Mouse (Mus musculus): ENCODE data around the gene Osbpl11. TPM values are rescaled to one million over a fixed set of nuclear protein-coding genes. Genes with fewer than 3 reads are reported as not detected.

The Osbpl11 gene
- total and polyA plus RNA-seq, 2 experiments from 2014 or later: 10.8 to 25.0 TPM

GRCm38 (mm10) chr16:33236151-33236550 is 51.3 kb downstream of the Osbpl11 start:
- H3K4me3 ChIP-seq (ENCODE audit: low read length): no peak overlapping the region
- H3K27me3 ChIP-seq (ENCODE audit: insufficient read depth, low read length): no peaks in the 10 kb centered on the region
- H3K27ac ChIP-seq: no peak overlapping the region
- TF ChIP-seq CTCF (IDR thresholded peaks at IDR 0.05; ENCODE audit: low read depth): no peak
- no peak overlapping the region for H3K4me2 ChIP-seq (ENCODE audit: low read depth, low read length)
- peaks cover 23% of the 10 kb centered on the region for H3K36me3 ChIP-seq (ENCODE audit: insufficient read depth, low read length)
- no peaks in the 10 kb centered on the region for H3K4me1 ChIP-seq (ENCODE audit: insufficient read depth, low read length)
- H3K9me3 ChIP-seq (ENCODE audit: low read length): no peaks in the 10 kb centered on the region
- WGBS: 69% methylated on average over 6 of the region's 6 CpGs
- DNase-seq (ENCODE audit: low spot score) (peak; percentile 4), ATAC-seq (no peak)
- H3K9ac ChIP-seq (replicated peaks; ENCODE audit: low read length): no peak overlapping the region

DNA sequence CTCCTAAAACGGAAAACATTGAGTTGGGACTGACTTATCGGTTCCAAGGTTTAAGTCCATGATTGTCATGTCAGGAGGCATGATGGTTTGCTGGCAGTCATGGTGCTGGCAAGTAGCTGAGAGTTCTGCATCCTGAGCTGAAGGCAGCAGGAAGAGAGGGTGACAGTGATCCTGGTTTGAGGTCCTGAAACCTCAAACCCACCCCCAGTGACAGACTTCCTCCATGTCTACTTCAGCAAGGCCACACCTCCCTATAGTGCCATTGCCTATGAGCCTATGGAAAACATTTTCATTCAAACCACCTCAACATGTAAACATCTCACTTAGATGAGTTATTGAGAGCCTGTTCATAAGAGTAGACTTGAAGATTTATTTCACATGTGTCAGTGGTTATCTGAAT is 54.4 kb downstream of the Osbpl11 start:
- DNase-seq (ENCODE audit: low spot score) (no peak), ATAC-seq (no peak)
- H3K4me1 ChIP-seq (ENCODE audit: insufficient read depth, low read length): no peaks in the 10 kb centered on the region
- WGBS: 91% methylated on average over 2 of the region's 2 CpGs
- H3K27me3 ChIP-seq (ENCODE audit: insufficient read depth, low read length): no peaks in the 10 kb centered on the region
- H3K4me3 ChIP-seq (ENCODE audit: low read length): no peak overlapping the region
- no peak overlapping the region for H3K4me2 ChIP-seq (ENCODE audit: low read depth, low read length)
- peaks cover 36% of the 10 kb centered on the region for H3K36me3 ChIP-seq (ENCODE audit: insufficient read depth, low read length)
- H3K27ac ChIP-seq: no peak overlapping the region
- no peak for TF ChIP-seq CTCF (IDR thresholded peaks at IDR 0.05; ENCODE audit: low read depth)
- no peak overlapping the region for H3K9ac ChIP-seq (replicated peaks; ENCODE audit: low read length)
- no peaks in the 10 kb centered on the region for H3K9me3 ChIP-seq (ENCODE audit: low read length)

GRCm38 (mm10) chr16:33242046-33242445 is 57.2 kb downstream of the Osbpl11 start:
- ATAC-seq (no peak), DNase-seq (ENCODE audit: low spot score) (no peak)
- Histone ChIP-seq H3K4me3 (ENCODE audit: low read length) (no peak overlapping the region), H3K27me3 (ENCODE audit: insufficient read depth, low read length) (no peaks in the 10 kb centered on the region), H3K4me2 (ENCODE audit: low read depth, low read length) (no peak overlapping the region), H3K9me3 (ENCODE audit: low read length) (no peaks in the 10 kb centered on the region), H3K4me1 (ENCODE audit: insufficient read depth, low read length) (no peaks in the 10 kb centered on the region), H3K27ac (no peak overlapping the region), H3K36me3 (ENCODE audit: insufficient read depth, low read length) (peaks cover 30% of the 10 kb centered on the region), H3K9ac (replicated peaks; ENCODE audit: low read length) (no peak overlapping the region)
- WGBS: 65% methylated on average over 6 of the region's 6 CpGs
- TF ChIP-seq CTCF (IDR thresholded peaks at IDR 0.05; ENCODE audit: low read depth): no peak

DNA sequence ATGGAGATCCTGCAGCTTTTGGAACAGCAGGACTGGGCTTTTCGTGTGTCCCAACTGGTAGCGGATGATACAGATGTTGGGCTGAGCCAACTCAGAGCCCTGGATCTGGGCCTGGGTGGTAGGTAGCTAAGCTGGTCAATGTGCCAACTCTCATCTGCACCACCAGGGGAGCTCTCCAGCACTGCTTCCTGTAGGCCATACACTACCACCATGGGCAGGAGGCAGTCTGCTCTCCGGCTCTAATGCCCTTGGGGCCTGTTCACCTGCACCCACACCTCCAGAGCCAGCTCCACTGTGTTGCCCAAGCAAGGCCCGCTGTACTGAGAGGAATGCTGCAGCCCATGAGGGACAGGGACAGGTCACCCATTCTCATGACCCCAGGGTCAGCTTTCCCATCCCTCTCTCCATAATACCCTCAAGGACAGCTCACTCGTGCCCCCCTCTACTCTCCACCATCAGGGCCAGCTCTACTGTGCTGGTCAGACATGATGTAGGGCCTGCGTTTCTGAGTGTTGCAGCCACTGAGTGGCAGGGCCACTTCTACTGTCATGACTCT is 59.3 kb downstream of the Osbpl11 start:
- no peaks in the 10 kb centered on the region for H3K4me1 ChIP-seq (ENCODE audit: insufficient read depth, low read length)
- no peaks in the 10 kb centered on the region for H3K9me3 ChIP-seq (ENCODE audit: low read length)
- no peak overlapping the region for H3K4me3 ChIP-seq (ENCODE audit: low read length)
- peak; percentile 35; the same call in 1 of the 2 replicates for ATAC-seq
- no peak overlapping the region for H3K9ac ChIP-seq (replicated peaks; ENCODE audit: low read length)
- H3K27me3 ChIP-seq (ENCODE audit: insufficient read depth, low read length): no peaks in the 10 kb centered on the region
- H3K36me3 ChIP-seq (ENCODE audit: insufficient read depth, low read length): peaks cover 25% of the 10 kb centered on the region
- WGBS: 89% methylated on average over 6 of the region's 6 CpGs
- no peak overlapping the region for H3K27ac ChIP-seq
- DNase-seq (ENCODE audit: low spot score): no peak
- H3K4me2 ChIP-seq (ENCODE audit: low read depth, low read length): no peak overlapping the region
- TF ChIP-seq CTCF (IDR thresholded peaks at IDR 0.05; ENCODE audit: low read depth): peak; percentile 46

DNA sequence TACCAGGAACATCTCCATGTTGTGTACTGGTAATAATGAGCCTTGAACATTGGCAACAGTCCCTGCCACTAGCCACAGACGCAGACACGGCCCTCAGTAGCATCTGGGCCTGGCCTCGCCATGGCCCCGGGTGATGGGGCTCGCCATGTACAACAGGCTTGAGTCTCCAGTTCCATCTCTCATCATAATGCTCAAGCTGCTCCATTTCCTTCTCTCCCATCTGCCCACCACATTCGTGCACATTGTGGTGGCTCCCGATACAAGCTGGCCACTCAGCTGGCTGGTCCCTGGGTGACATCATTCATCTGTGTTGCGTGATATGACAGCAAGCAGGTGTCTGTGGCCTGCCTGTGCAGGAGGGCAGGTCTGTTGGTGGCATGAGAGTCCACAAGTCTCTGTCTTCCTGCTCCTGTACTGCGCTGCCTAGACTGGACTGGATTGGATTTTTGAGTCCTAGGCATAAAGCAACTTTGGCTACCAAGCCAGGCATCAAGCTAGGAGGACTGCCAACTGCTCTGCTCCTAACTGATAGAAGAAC is 60.1 kb downstream of the Osbpl11 start:
- Histone ChIP-seq H3K9ac (replicated peaks; ENCODE audit: low read length) (no peak overlapping the region), H3K4me1 (ENCODE audit: insufficient read depth, low read length) (no peaks in the 10 kb centered on the region), H3K4me2 (ENCODE audit: low read depth, low read length) (no peak overlapping the region), H3K36me3 (ENCODE audit: insufficient read depth, low read length) (peaks cover 19% of the 10 kb centered on the region), H3K27ac (no peak overlapping the region), H3K9me3 (ENCODE audit: low read length) (no peaks in the 10 kb centered on the region), H3K27me3 (ENCODE audit: insufficient read depth, low read length) (no peaks in the 10 kb centered on the region), H3K4me3 (ENCODE audit: low read length) (no peak overlapping the region)
- 82% methylated on average over 9 of the region's 9 CpGs for WGBS
- no peak for TF ChIP-seq CTCF (IDR thresholded peaks at IDR 0.05; ENCODE audit: low read depth)
- peak; percentile 3 for DNase-seq (ENCODE audit: low spot score)
- peak; percentile 57 for ATAC-seq

DNA sequence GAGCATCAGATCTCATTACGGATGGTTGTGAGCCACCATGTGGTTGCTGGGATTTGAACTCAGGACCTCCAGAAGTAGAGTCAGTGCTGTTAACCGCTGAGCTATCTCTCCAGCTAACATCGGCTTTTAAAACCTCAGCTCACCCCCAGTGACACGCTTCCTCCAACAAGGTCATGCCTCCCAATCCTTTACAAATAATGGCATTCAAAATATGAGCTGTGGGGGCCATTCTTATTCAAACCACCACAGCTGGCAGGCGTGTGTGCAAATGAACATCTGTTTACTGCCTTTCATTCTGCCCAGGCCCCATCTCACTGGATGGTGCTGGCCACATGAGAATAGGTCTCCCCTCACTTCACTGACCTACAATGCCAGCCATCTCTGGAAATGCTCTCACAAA is 61.7 kb downstream of the Osbpl11 start:
- Histone ChIP-seq H3K9ac (replicated peaks; ENCODE audit: low read length) (no peak overlapping the region), H3K4me2 (ENCODE audit: low read depth, low read length) (no peak overlapping the region), H3K9me3 (ENCODE audit: low read length) (no peaks in the 10 kb centered on the region), H3K36me3 (ENCODE audit: insufficient read depth, low read length) (peaks cover 10% of the 10 kb centered on the region), H3K27me3 (ENCODE audit: insufficient read depth, low read length) (no peaks in the 10 kb centered on the region), H3K4me3 (ENCODE audit: low read length) (no peak overlapping the region), H3K27ac (no peak overlapping the region), H3K4me1 (ENCODE audit: insufficient read depth, low read length) (no peaks in the 10 kb centered on the region)
- 87% methylated on average over 5 of the region's 5 CpGs for WGBS
- no peak for TF ChIP-seq CTCF (IDR thresholded peaks at IDR 0.05; ENCODE audit: low read depth)
- no peak for ATAC-seq
- DNase-seq (ENCODE audit: low spot score): no peak

DNA sequence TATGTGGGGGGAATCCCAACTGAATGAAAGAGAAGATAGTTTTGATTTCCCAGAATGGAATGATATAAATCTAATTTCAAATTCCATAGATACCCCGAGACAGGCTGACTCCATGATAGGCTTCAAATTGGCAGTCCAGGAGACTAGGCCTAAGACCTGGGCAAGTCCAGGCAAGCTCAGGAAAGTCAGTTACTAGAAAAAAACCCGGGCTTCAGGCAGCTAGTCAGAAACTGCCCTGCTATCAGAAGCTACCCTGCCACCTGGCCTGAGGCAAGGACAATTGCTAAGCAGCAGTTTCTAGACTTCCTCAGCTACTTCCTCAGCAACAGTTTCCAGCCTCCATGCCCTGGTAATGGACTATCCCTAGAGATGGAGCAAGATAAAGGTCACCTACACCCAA is 62.1 kb downstream of the Osbpl11 start:
- WGBS: 81% methylated on average over 2 of the region's 2 CpGs
- Histone ChIP-seq H3K4me1 (ENCODE audit: insufficient read depth, low read length) (peaks cover under 1% of the 10 kb centered on the region; the same call in 1 of the 2 replicates), H3K27ac (no peak overlapping the region), H3K9ac (replicated peaks; ENCODE audit: low read length) (no peak overlapping the region), H3K9me3 (ENCODE audit: low read length) (no peaks in the 10 kb centered on the region), H3K4me3 (ENCODE audit: low read length) (no peak overlapping the region), H3K36me3 (ENCODE audit: insufficient read depth, low read length) (peaks cover 5% of the 10 kb centered on the region), H3K4me2 (ENCODE audit: low read depth, low read length) (no peak overlapping the region), H3K27me3 (ENCODE audit: insufficient read depth, low read length) (no peaks in the 10 kb centered on the region)
- DNase-seq (ENCODE audit: low spot score) (no peak), ATAC-seq (no peak)
- no peak for TF ChIP-seq CTCF (IDR thresholded peaks at IDR 0.05; ENCODE audit: low read depth)
